Mouse (Mus musculus) lung, embryonic 14.5 days (tissue): ENCODE data around the gene Map3k20. TPM values are rescaled to one million over a fixed set of nuclear protein-coding genes. Genes with fewer than 3 reads are reported as not detected.
A peak's percentile ranks its signal among the peaks of the same experiment; 100 is the strongest.

Experiments
- ATAC-seq: fragments of 200-750 bp; cut with Nextera tagmentation; 2 replicates; pipeline ENCODE4 v1.8.0; 2017; ENCODE audit warnings: mild to moderate bottlenecking, moderate TSS enrichment, moderate library complexity; ENCODE audit not compliant: insufficient read depth
- DNase-seq: peaks from one replicate; pipeline ENCODE4 v3.0.0-alpha.2; 2015
- H3K27ac ChIP-seq: fragments of 300-500 bp; sonication (generic); 2 replicates; pipeline ENCODE4 v1.5.1; 2014; ENCODE audit warnings: low read depth, mild to moderate bottlenecking, moderate library complexity
- H3K27me3 ChIP-seq: fragments of 300-500 bp; sonication (generic); 2 replicates; pipeline ENCODE4 v1.6.1; 2014; ENCODE audit warnings: low read length, control low read depth; ENCODE audit not compliant: insufficient read depth
- H3K36me3 ChIP-seq: fragments of 300-500 bp; sonication (generic); 2 replicates; pipeline ENCODE4 v1.6.1; 2014; ENCODE audit warnings: control low read depth; ENCODE audit not compliant: insufficient read depth
- H3K4me1 ChIP-seq: fragments of 300-500 bp; sonication (generic); 2 replicates; pipeline ENCODE4 v1.6.1; 2014; ENCODE audit warnings: antibody characterized with exemption, control low read depth; ENCODE audit not compliant: insufficient read depth
- H3K4me2 ChIP-seq: fragments of 300-500 bp; sonication (generic); 2 replicates; pipeline ENCODE4 v1.6.1; 2014; ENCODE audit warnings: mild to moderate bottlenecking
- H3K4me3 ChIP-seq: fragments of 300-500 bp; sonication (generic); 2 replicates; pipeline ENCODE4 v1.5.1; 2014; ENCODE audit warnings: low read depth, low read length
- H3K9ac ChIP-seq: fragments of 300-500 bp; sonication (generic); 2 replicates; pipeline ENCODE4 v1.6.1; 2014
- H3K9me3 ChIP-seq: fragments of 300-500 bp; sonication (generic); 2 replicates; pipeline ENCODE4 v1.6.1; 2016; ENCODE audit warnings: low read depth, low read length, control low read depth
- CTCF ChIP-seq: IDR thresholded peaks from 2 replicates; pipeline ENCODE4 v1.5.1; 2016; ENCODE audit warnings: antibody characterized with exemption, low read depth
- WGBS: fragments of 180-500 bp; shearing (Covaris S2); extraction: QIAGEN DNeasy Blood & Tissue Kit; methylation state at CpG from one replicate; pipeline ENCODE4 v1.1.7; 2014; 5-methylcytosine and 5-hydroxymethylcytosine counted together
- polyA plus RNA-seq: library from polyadenylated mRNA; unstranded; fragments of >200 nt; fragmentation: Nextera tagmentation; extraction: Ambion mirVana; gene quantifications from 2 replicates; pipeline ENCODE4 v1.2.1, GENCODE M21; 2014

Map3k20 gene
- polyA plus RNA-seq, 1 experiment from 2014 or later = 36.4 TPM

GRCm38 (mm10) chr2:72320661-72321060, 35.2 kb downstream of the Map3k20 start:
- H3K4me1 ChIP-seq = peaks cover 12% of the 10 kb centered on the region
- H3K4me3 ChIP-seq = no peak overlapping the region
- no peaks in the 10 kb centered on the region for H3K36me3 ChIP-seq
- no peak overlapping the region for H3K27ac ChIP-seq
- H3K27me3 ChIP-seq = no peaks in the 10 kb centered on the region
- ATAC-seq (no peak), DNase-seq (no peak)
- TF ChIP-seq CTCF = no peak
- H3K9me3 ChIP-seq = no peaks in the 10 kb centered on the region
- H3K9ac ChIP-seq = no peak overlapping the region
- 67% methylated on average over 2 of the region's 2 CpGs for WGBS
- H3K4me2 ChIP-seq = no peak overlapping the region

GRCm38 (mm10) chr2:72321591-72321990, 36.2 kb downstream of the Map3k20 start:
- no peak for ATAC-seq
- peaks cover 12% of the 10 kb centered on the region for H3K4me1 ChIP-seq
- WGBS = 73% methylated on average over 5 of the region's 5 CpGs

GRCm38 (mm10) chr2:72322681-72323353, 37.4 kb downstream of the Map3k20 start:
- Histone ChIP-seq H3K27ac (no peak overlapping the region), H3K4me3 (no peak overlapping the region), H3K4me1 (peaks cover 10% of the 10 kb centered on the region)

More at GRCm38 (mm10) chr2:72321591-72321990, 36.2 kb downstream of the Map3k20 start:
- TF ChIP-seq CTCF = no peak
- no peak overlapping the region for H3K4me3 ChIP-seq
- H3K9me3 ChIP-seq = no peaks in the 10 kb centered on the region
- H3K27ac ChIP-seq = no peak overlapping the region
- DNase-seq = no peak
- H3K9ac ChIP-seq = no peak overlapping the region
- no peaks in the 10 kb centered on the region for H3K27me3 ChIP-seq
- no peaks in the 10 kb centered on the region for H3K36me3 ChIP-seq
- no peak overlapping the region for H3K4me2 ChIP-seq

GRCm38 (mm10) chr2:72324436-72324835, 39.0 kb downstream of the Map3k20 start:
- no peak overlapping the region for H3K9ac ChIP-seq

More at GRCm38 (mm10) chr2:72322681-72323353, 37.4 kb downstream of the Map3k20 start:
- ATAC-seq (no peak), DNase-seq (no peak)
- Histone ChIP-seq H3K36me3 (no peaks in the 10 kb centered on the region), H3K9ac (no peak overlapping the region), H3K27me3 (no peaks in the 10 kb centered on the region), H3K9me3 (no peaks in the 10 kb centered on the region), H3K4me2 (no peak overlapping the region)
- no peak for TF ChIP-seq CTCF
- 82% methylated on average over 11 of the region's 11 CpGs for WGBS

GRCm38 (mm10) chr2:72326491-72326890, 41.1 kb downstream of the Map3k20 start:
- no peak for ATAC-seq
- TF ChIP-seq CTCF = no peak
- H3K9me3 ChIP-seq = no peaks in the 10 kb centered on the region
- H3K9ac ChIP-seq = no peak overlapping the region
- no peak overlapping the region for H3K4me3 ChIP-seq
- no peak for DNase-seq
- no peak overlapping the region for H3K4me2 ChIP-seq
- no peaks in the 10 kb centered on the region for H3K36me3 ChIP-seq
- WGBS = 73% methylated on average over 6 of the region's 6 CpGs
- peaks cover 6% of the 10 kb centered on the region; the same call in 1 of the 2 replicates for H3K4me1 ChIP-seq
- no peaks in the 10 kb centered on the region for H3K27me3 ChIP-seq
- H3K27ac ChIP-seq = no peak overlapping the region

More at GRCm38 (mm10) chr2:72324436-72324835, 39.0 kb downstream of the Map3k20 start:
- H3K4me3 ChIP-seq = no peak overlapping the region
- ATAC-seq = no peak
- H3K4me2 ChIP-seq = no peak overlapping the region
- 60% methylated on average over 12 of the region's 12 CpGs for WGBS
- H3K36me3 ChIP-seq = no peaks in the 10 kb centered on the region
- no peak overlapping the region for H3K27ac ChIP-seq
- peak; percentile 39 for DNase-seq
- peaks cover 3% of the 10 kb centered on the region; the same call in 1 of the 2 replicates for H3K4me1 ChIP-seq
- H3K27me3 ChIP-seq = no peaks in the 10 kb centered on the region
- no peak for TF ChIP-seq CTCF
- no peaks in the 10 kb centered on the region for H3K9me3 ChIP-seq

GRCm38 (mm10) chr2:72328435-72328834, 43.0 kb downstream of the Map3k20 start:
- no peak overlapping the region for H3K27ac ChIP-seq
- H3K9ac ChIP-seq = no peak overlapping the region
- no peaks in the 10 kb centered on the region for H3K27me3 ChIP-seq
- WGBS = 71% methylated on average over 3 of the region's 3 CpGs
- H3K9me3 ChIP-seq = no peaks in the 10 kb centered on the region
- ATAC-seq = no peak
- 0 out of 2 replicates have a peak, but pooled peaks cover 3% of the 10 kb centered on the region for H3K4me1 ChIP-seq
- no peak for TF ChIP-seq CTCF
- DNase-seq = no peak
- no peak overlapping the region for H3K4me2 ChIP-seq
- no peaks in the 10 kb centered on the region for H3K36me3 ChIP-seq
- no peak overlapping the region for H3K4me3 ChIP-seq

- H3K36me3 ChIP-seq = no peaks in the 10 kb centered on the region
- no peak overlapping the region for H3K27ac ChIP-seq
- TF ChIP-seq CTCF = no peak
- H3K4me3 ChIP-seq = no peak overlapping the region
- H3K9me3 ChIP-seq = no peaks in the 10 kb centered on the region
- no peak overlapping the region for H3K4me2 ChIP-seq
- no peaks in the 10 kb centered on the region for H3K27me3 ChIP-seq
- 0 out of 2 replicates have a peak, but pooled peaks cover 3% of the 10 kb centered on the region for H3K4me1 ChIP-seq
- no peak overlapping the region for H3K9ac ChIP-seq
- DNase-seq = no peak
- 63% methylated on average over 12 of the region's 12 CpGs for WGBS
- ATAC-seq = no peak
Observed at GRCm38 (mm10) chr2:72330955-72331481, 45.6 kb downstream of the Map3k20 start.
